In the genomic region with DNA sequence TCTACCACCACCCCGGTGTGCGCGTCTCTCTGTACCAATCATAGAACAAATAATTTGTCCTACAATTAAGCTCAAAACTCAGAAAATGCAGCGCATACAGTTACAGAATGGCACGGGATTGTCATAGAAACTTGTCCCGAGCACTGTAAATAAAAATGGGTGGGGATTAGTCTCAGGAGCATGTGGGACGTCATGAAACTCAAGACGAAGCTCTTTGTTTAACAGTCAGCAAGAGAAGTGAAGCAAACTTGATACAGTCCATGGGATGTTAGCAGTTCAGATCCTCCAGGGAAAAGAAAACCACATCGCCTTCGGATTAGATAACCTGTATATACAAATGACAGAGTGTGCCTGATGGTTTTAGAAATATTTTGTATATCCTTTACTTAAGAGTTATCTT, we compare ENCODE assay signal across 29 mouse cellular contexts. TPM values are rescaled to one million over a fixed set of nuclear protein-coding genes. Genes with fewer than 3 reads are reported as not detected.
A peak's percentile ranks its signal among the peaks of the same experiment; 100 is the strongest.
DNase-seq lines count a peak whose midpoint lies in the region; ATAC-seq and TF ChIP-seq lines count a peak whose summit lies in the region.
"Had no signal": no experiment of that assay in that cellular context is flagged by ENCODE, and none has a peak within 500 bp of the region (broad histone marks: within the 10 kb centered on the region; RNA-seq: fewer than 3 reads in every experiment).

No protein-coding gene starts in this region.

- H3K9me3 ChIP-seq in forebrain, postnatal 0 days (ENCODE audit: low read length), result no peaks in the 10 kb centered on the region
- H3K9me3 ChIP-seq in forebrain, embryonic 14.5 days (replicated peaks; ENCODE audit: control insufficient read depth, low read length), result no peaks in the 10 kb centered on the region
- no peaks in the 10 kb centered on the region for H3K9me3 ChIP-seq in hindbrain, postnatal 0 days (ENCODE audit: low read length)
- H3K9me3 ChIP-seq in hindbrain, embryonic 10.5 days, result no peaks in the 10 kb centered on the region
- no peaks in the 10 kb centered on the region for H3K9me3 ChIP-seq in lung, postnatal 0 days (ENCODE audit: low read length)
- H3K9me3 ChIP-seq: embryonic facial prominence, embryonic 15.5 days; heart, embryonic 13.5 days; kidney, embryonic 15.5 days; liver, embryonic 15.5 days; lung, embryonic 15.5 days; midbrain, embryonic 12.5 days; neural tube, embryonic 13.5 days had no signal

- H3K27me3 ChIP-seq in forebrain, postnatal 0 days (ENCODE audit: insufficient read depth, low read length), result no peaks in the 10 kb centered on the region
- H3K27me3 ChIP-seq in forebrain, embryonic 14.5 days (replicated peaks; ENCODE audit: control insufficient read depth, insufficient read depth, low read length), result no peaks in the 10 kb centered on the region
- H3K27me3 ChIP-seq in hindbrain, postnatal 0 days (ENCODE audit: insufficient read depth, low read length), result no peaks in the 10 kb centered on the region
- peaks cover 9% of the 10 kb centered on the region for H3K27me3 ChIP-seq in hindbrain, embryonic 10.5 days (ENCODE audit: insufficient read depth, poor library complexity, severe bottlenecking)
- H3K27me3 ChIP-seq in lung, postnatal 0 days (replicated peaks; ENCODE audit: insufficient read depth, low read length), result no peaks in the 10 kb centered on the region
- H3K27me3 ChIP-seq: embryonic facial prominence, embryonic 15.5 days; heart, embryonic 13.5 days; liver, embryonic 15.5 days; lung, embryonic 15.5 days; neural tube, embryonic 13.5 days had no signal

- no peak for ATAC-seq in forebrain, postnatal 0 days
- ATAC-seq in forebrain, embryonic 14.5 days, result no peak
- ATAC-seq in hindbrain, postnatal 0 days, result no peak
- ATAC-seq in lung, postnatal 0 days, result no peak

- WGBS in forebrain, postnatal 0 days, result 51% methylated on average over 10 of the region's 10 CpGs
- 68% methylated on average over 10 of the region's 10 CpGs for WGBS in forebrain, embryonic 14.5 days
- WGBS in hindbrain, postnatal 0 days, result 64% methylated on average over 10 of the region's 10 CpGs
- 85% methylated on average over 10 of the region's 10 CpGs for WGBS in hindbrain, embryonic 10.5 days
- 71% methylated on average over 10 of the region's 10 CpGs for WGBS in lung, postnatal 0 days
- WGBS in lung, adult 2 months, result 53% methylated on average over 10 of the region's 10 CpGs

- no peaks in the 10 kb centered on the region for H3K4me1 ChIP-seq in forebrain, postnatal 0 days (ENCODE audit: insufficient read depth)
- H3K4me1 ChIP-seq in forebrain, embryonic 14.5 days (ENCODE audit: control insufficient read depth, insufficient read depth, low read length), result peaks cover 4% of the 10 kb centered on the region
- H3K4me1 ChIP-seq in hindbrain, postnatal 0 days (ENCODE audit: insufficient read depth, low read length), result no peaks in the 10 kb centered on the region
- H3K4me1 ChIP-seq in hindbrain, embryonic 10.5 days (replicated peaks), result peaks cover 6% of the 10 kb centered on the region
- peaks cover 12% of the 10 kb centered on the region; the same call in 1 of the 2 replicates for H3K4me1 ChIP-seq in lung, postnatal 0 days (ENCODE audit: insufficient read depth, low read depth, low read length)
- peaks cover 3% of the 10 kb centered on the region; the same call in 1 of the 2 replicates for H3K4me1 ChIP-seq in lung, adult 2 months (ENCODE audit: control insufficient read depth, insufficient read depth, low read length)
- H3K4me1 ChIP-seq: kidney, embryonic 15.5 days; liver, embryonic 15.5 days had no signal

- no peak for TF ChIP-seq EP300 in lung, postnatal 0 days (IDR thresholded peaks at IDR 0.05)

- H3K4me3 ChIP-seq in forebrain, postnatal 0 days (ENCODE audit: low read depth, low read length), result no peak overlapping the region
- H3K4me3 ChIP-seq in forebrain, embryonic 14.5 days (ENCODE audit: low read depth, low read length), result no peak overlapping the region
- H3K4me3 ChIP-seq in hindbrain, postnatal 0 days (ENCODE audit: low read length), result no peak overlapping the region
- H3K4me3 ChIP-seq in hindbrain, embryonic 10.5 days, result no peak overlapping the region
- no peak overlapping the region for H3K4me3 ChIP-seq in lung, postnatal 0 days (ENCODE audit: low read depth, low read length)
- H3K4me3 ChIP-seq in lung, adult 2 months (replicated peaks; ENCODE audit: extremely low read depth, low read depth, low read length), result no peak overlapping the region
- H3K4me3 ChIP-seq: embryonic facial prominence, embryonic 15.5 days; heart, embryonic 13.5 days; kidney, embryonic 15.5 days; liver, embryonic 15.5 days; lung, embryonic 15.5 days; midbrain, embryonic 12.5 days; neural tube, embryonic 13.5 days had no signal

- no peak for TF ChIP-seq CTCF in forebrain, postnatal 0 days (IDR thresholded peaks at IDR 0.05; ENCODE audit: low read depth)
- TF ChIP-seq CTCF in hindbrain, postnatal 0 days (IDR thresholded peaks at IDR 0.05; ENCODE audit: low read depth), result no peak
- no peak for TF ChIP-seq CTCF in lung, postnatal 0 days (IDR thresholded peaks at IDR 0.05)
- no peak for TF ChIP-seq CTCF in lung, adult 2 months (IDR thresholded peaks at IDR 0.05; ENCODE audit: insufficient read depth, low read length)

- H3K36me3 ChIP-seq in forebrain, postnatal 0 days (ENCODE audit: insufficient read depth), result no peaks in the 10 kb centered on the region
- peaks cover 20% of the 10 kb centered on the region; the same call in 1 of the 2 replicates for H3K36me3 ChIP-seq in forebrain, embryonic 14.5 days (ENCODE audit: control insufficient read depth, insufficient read depth, low read length)
- no peaks in the 10 kb centered on the region for H3K36me3 ChIP-seq in hindbrain, postnatal 0 days (ENCODE audit: insufficient read depth, low read length)
- H3K36me3 ChIP-seq in hindbrain, embryonic 10.5 days, result 0 out of 2 replicates have a peak, but pooled peaks cover 4% of the 10 kb centered on the region
- H3K36me3 ChIP-seq in lung, postnatal 0 days (ENCODE audit: insufficient read depth, low read length), result no peaks in the 10 kb centered on the region
- H3K36me3 ChIP-seq: liver, embryonic 15.5 days; midbrain, embryonic 12.5 days had no signal

- DNase-seq in forebrain, postnatal 0 days, result no peak
- DNase-seq in forebrain, embryonic 14.5 days (ENCODE audit: low spot score), result no peak
- DNase-seq in hindbrain, postnatal 0 days (ENCODE audit: low spot score), result no peak
- DNase-seq in hindbrain, embryonic 10.5 days (ENCODE audit: low spot score), result no peak
- DNase-seq in lung, postnatal 0 days (ENCODE audit: low spot score), result peak; percentile 50
- no peak for DNase-seq in lung, adult 2 months
- no peak for DNase-seq in adrenal gland, postnatal 25 days
- DNase-seq: B cell, adult 2 months; cerebellum, adult 9-10 months; gastrocnemius, postnatal 25 days; heart, postnatal 14 days; kidney, adult 18-20 months; kidney, postnatal 25 days; lung, postnatal 36 days; right cerebral cortex, postnatal 4 days; thymus, adult 18-20 months; thymus, postnatal 25 days had no signal

- peak overlapping the region; percentile 33 for H3K4me2 ChIP-seq in forebrain, postnatal 0 days (ENCODE audit: low read depth)
- no peak overlapping the region for H3K4me2 ChIP-seq in forebrain, embryonic 14.5 days (ENCODE audit: low read length)
- peak overlapping the region; percentile 41; the same call in 1 of the 2 replicates for H3K4me2 ChIP-seq in hindbrain, postnatal 0 days (ENCODE audit: low read depth, low read length)
- no peak overlapping the region for H3K4me2 ChIP-seq in lung, postnatal 0 days (replicated peaks; ENCODE audit: low read depth, low read length)
- H3K4me2 ChIP-seq: embryonic facial prominence, embryonic 15.5 days; heart, embryonic 13.5 days; kidney, embryonic 15.5 days; liver, embryonic 15.5 days; lung, embryonic 15.5 days; midbrain, embryonic 12.5 days; neural tube, embryonic 13.5 days had no signal

- no peak overlapping the region for H3K9ac ChIP-seq in forebrain, postnatal 0 days
- no peak overlapping the region for H3K9ac ChIP-seq in forebrain, embryonic 14.5 days (ENCODE audit: low read length)
- H3K9ac ChIP-seq in hindbrain, postnatal 0 days (replicated peaks; ENCODE audit: low read length), result no peak overlapping the region
- H3K9ac ChIP-seq in lung, postnatal 0 days (replicated peaks; ENCODE audit: low read depth), result no peak overlapping the region
- H3K9ac ChIP-seq: embryonic facial prominence, embryonic 15.5 days; heart, embryonic 13.5 days; kidney, embryonic 15.5 days; liver, embryonic 15.5 days; lung, embryonic 15.5 days; midbrain, embryonic 12.5 days; neural tube, embryonic 13.5 days had no signal

- H3K27ac ChIP-seq in forebrain, postnatal 0 days (ENCODE audit: low read depth, low read length), result no peak overlapping the region
- H3K27ac ChIP-seq in forebrain, embryonic 14.5 days (ENCODE audit: low read depth, low read length), result no peak overlapping the region
- H3K27ac ChIP-seq in hindbrain, postnatal 0 days, result 0 out of 2 replicates have a peak overlapping the region, but pooled peaks have one; percentile 26
- no peak overlapping the region for H3K27ac ChIP-seq in hindbrain, embryonic 10.5 days
- no peak overlapping the region for H3K27ac ChIP-seq in lung, postnatal 0 days (ENCODE audit: low read length)
- H3K27ac ChIP-seq: embryonic facial prominence, embryonic 15.5 days; heart, embryonic 13.5 days; kidney, embryonic 15.5 days; liver, embryonic 15.5 days; lung, embryonic 15.5 days; midbrain, embryonic 12.5 days; stomach, postnatal 0 days had no signal

- TF ChIP-seq POLR2A in lung, adult 2 months (IDR thresholded peaks at IDR 0.05; ENCODE audit: borderline replicate concordance, extremely low read depth, low read depth, low read length), result no peak

RNA-seq across cellular contexts. Expression of a gene that starts 18.6 kb away (rescaled TPM):
- 12.9 and 15.2 TPM in 2 replicates for total RNA-seq in forebrain, postnatal 0 days (2014; rRNA removed)
- 19.3 and 20.7 TPM in 2 replicates for polyA plus RNA-seq in forebrain, postnatal 0 days (2015; fragmentation: Nextera tagmentation; extraction: Ambion mirVana)
- 48.7 and 62.9 TPM in 2 replicates for polyA plus RNA-seq in forebrain, embryonic 14.5 days (2014; fragmentation: Nextera tagmentation; extraction: Ambion mirVana)
- total RNA-seq in hindbrain, postnatal 0 days (2014; rRNA removed), result 17.1 and 22.3 TPM in 2 replicates
- polyA plus RNA-seq in hindbrain, postnatal 0 days (2015; fragmentation: Nextera tagmentation; extraction: Ambion mirVana), result 31.6 and 37.8 TPM in 2 replicates
- 12.7 and 18.4 TPM in 2 replicates for polyA plus RNA-seq in hindbrain, embryonic 10.5 days (2016; fragmentation: Nextera tagmentation; extraction: Ambion mirVana)
- polyA plus RNA-seq in lung, postnatal 0 days (2015; fragmentation: Nextera tagmentation; extraction: Ambion mirVana), result 0.36 and 0.76 TPM in 2 replicates
- 0.17 TPM in 1 of 2 replicates, not detected in the other for polyA plus RNA-seq in lung, adult 2 months (2012; rRNA removed)
- total RNA-seq in adrenal gland, postnatal 25 days (2021), result 1.1 TPM in 1 of 2 replicates, not detected in the other
- total RNA-seq: heart, adult 18-20 months; heart, postnatal 14 days; liver, adult 2 months; megakaryocyte, adult 5-6 weeks had no signal
- polyA plus RNA-seq: liver, adult 2 months; spleen, adult 2 months had no signal

RNA-seq across cellular contexts. Expression of a gene that starts 24.0 kb away (rescaled TPM):
- 44.1 and 51.2 TPM in 2 replicates for total RNA-seq in forebrain, postnatal 0 days (2014; rRNA removed)
- 38.2 and 57.5 TPM in 2 replicates for polyA plus RNA-seq in forebrain, postnatal 0 days (2015; fragmentation: Nextera tagmentation; extraction: Ambion mirVana)
- 71.5 and 85.9 TPM in 2 replicates for polyA plus RNA-seq in forebrain, embryonic 14.5 days (2014; fragmentation: Nextera tagmentation; extraction: Ambion mirVana)
- total RNA-seq in hindbrain, postnatal 0 days (2014; rRNA removed), result 73.5 and 97.2 TPM in 2 replicates
- 71.0 and 76.8 TPM in 2 replicates for polyA plus RNA-seq in hindbrain, postnatal 0 days (2015; fragmentation: Nextera tagmentation; extraction: Ambion mirVana)
- polyA plus RNA-seq in hindbrain, embryonic 10.5 days (2016; fragmentation: Nextera tagmentation; extraction: Ambion mirVana), result 10.9 and 17.5 TPM in 2 replicates
- polyA plus RNA-seq in lung, postnatal 0 days (2015; fragmentation: Nextera tagmentation; extraction: Ambion mirVana), result 40.5 and 45.4 TPM in 2 replicates
- polyA plus RNA-seq in lung, adult 2 months (2012; rRNA removed), result 52.7 and 57.7 TPM in 2 replicates
- total RNA-seq in adrenal gland, postnatal 25 days (2021), result 166 and 206 TPM in 2 replicates

Comparison
In these comparisons a context has a peak if more than half of its experiments do, and no peak if none do; other contexts are left out.
1. H3K4me2 ChIP-seq: peak in forebrain, postnatal 0 days (single experiment) and hindbrain, postnatal 0 days (single experiment); none in forebrain, embryonic 14.5 days (single experiment) and lung, postnatal 0 days (single experiment).